Mouse (Mus musculus) heart, postnatal 14 days (tissue): ENCODE measurements around the gene Myo1d. TPM values are rescaled to one million over a fixed set of nuclear protein-coding genes. Genes with fewer than 3 reads are reported as not detected.
"Not testable (repeated sequence)": the region's sequence is repeated elsewhere in the genome, so short reads cannot be mapped to it uniquely, and the experiment has no call there.

Experiments used
- DNase-seq, 2 experiments: peaks; one replicate each; pipeline ENCODE4 v3.0.0; 2021 to 2022
- intact Hi-C: fragments of 180-260 bp; cut with DNase I; formaldehyde crosslinking; loops from one replicate; pipeline ENCODE4 v1.15.1; 2025
- total RNA-seq, 2 experiments: library from RNA; stranded (reverse); gene quantifications; 2 replicates each; pipeline ENCODE4 v1.2.3; 2021

Myo1d gene
- total RNA-seq, 2 experiments from 2014 or later, result 13.0 to 14.6 TPM

GRCm38 (mm10) chr11:80474846-80475245, 305.0 kb downstream of the Myo1d start:
- DNase-seq, result no peak
- intact Hi-C loops, result loop anchor here (5.0 kb wide), 4 partner anchors 43 to 197 kb away; no protein-coding TSS in a partner anchor

GRCm38 (mm10) chr11:80474175-80474691, 305.6 kb downstream of the Myo1d start:
- no peak for DNase-seq
- intact Hi-C loops, result loop anchor here (5.0 kb wide), 2 partner anchors 42 to 198 kb away; no protein-coding TSS in a partner anchor

GRCm38 (mm10) chr11:80471836-80472605, 307.8 kb downstream of the Myo1d start:
- DNase-seq, result no peak
- intact Hi-C loops, result loop anchor here (5.0 kb wide), 2 partner anchors 40 to 200 kb away; no protein-coding TSS in a partner anchor

- DNase-seq, intact Hi-C loops: not testable (repeated sequence)
Measured at GRCm38 (mm10) chr11:80463605-80464130, 316.2 kb downstream of the Myo1d start.

- DNase-seq, result no peak
- intact Hi-C loops, result no loop called here
Measured at GRCm38 (mm10) chr11:80453198-80453597, 326.6 kb downstream of the Myo1d start.

- intact Hi-C loops, result no loop called here
- no peak for DNase-seq
Measured at GRCm38 (mm10) chr11:80452242-80452641, 327.6 kb downstream of the Myo1d start.

GRCm38 (mm10) chr11:80449859-80450258, 330.0 kb downstream of the Myo1d start:
- DNase-seq, result no peak
- intact Hi-C loops, result no loop called here

- intact Hi-C loops, result no loop called here
- DNase-seq, result no peak
Measured at GRCm38 (mm10) chr11:80446916-80447315, 332.9 kb downstream of the Myo1d start.

Other genes with a start within 250 kb of the Myo1d start
- gene Tmem98, start 30.1 kb upstream of the Myo1d start, total RNA-seq, result 10 to 100 TPM; 17.7 to 18.6 TPM
- gene Spaca3, start 78.3 kb upstream of the Myo1d start, total RNA-seq, result not detected